Mouse (Mus musculus) erythroblast, adult 5-6 weeks (primary cell): ENCODE measurements around the gene Tsc2. TPM values are rescaled to one million over a fixed set of nuclear protein-coding genes. Genes with fewer than 3 reads are reported as not detected.
A peak's percentile ranks its signal among the peaks of the same experiment; 100 is the strongest.

Source experiments
- ATAC-seq: replicated peaks from 2 replicates; pipeline ENCODE4 v1.8.0; 2016; ENCODE audit warnings: moderate number of reproducible peaks, mild to moderate bottlenecking, moderate TSS enrichment, inconsistent platforms; ENCODE audit not compliant: poor library complexity, low FRiP score, severe bottlenecking
- total RNA-seq, 2 experiments: library from RNA; stranded (forward) in 1 of 2; stranded (reverse) in 1 of 2; fragments of 150-400 nt in 1 of 2; fragments of 200-764, 138-1000 nt in 1 of 2; gene quantifications; 2 replicates each; pipeline versions ENCODE4 v1.2.3 to v1.2.4; 2015 to 2017; ENCODE audit warnings: low replicate concordance in 2 of 2

Tsc2 gene
- total RNA-seq, 2 experiments from 2014 or later: 9.0 to 75.9 TPM

- no peak for ATAC-seq
Observed at GRCm38 (mm10) chr17:24580287-24580686, 52.1 kb downstream of the Tsc2 start.

- ATAC-seq: no peak
Observed at GRCm38 (mm10) chr17:24579532-24579931, 52.9 kb downstream of the Tsc2 start.

GRCm38 (mm10) chr17:24573811-24574210, 58.6 kb downstream of the Tsc2 start:
- no peak for ATAC-seq

GRCm38 (mm10) chr17:24572651-24573245, 59.7 kb downstream of the Tsc2 start:
- no peak for ATAC-seq

GRCm38 (mm10) chr17:24569837-24570236, 62.6 kb downstream of the Tsc2 start:
- no peak for ATAC-seq

- peak; percentile 70; the same call in 1 of the 2 replicates for ATAC-seq
Observed at GRCm38 (mm10) chr17:24567034-24567779, 65.2 kb downstream of the Tsc2 start.

- no peak for ATAC-seq
Observed at GRCm38 (mm10) chr17:24565792-24566191, 66.6 kb downstream of the Tsc2 start.

- no peak for ATAC-seq
Observed at GRCm38 (mm10) chr17:24565092-24565491, 67.3 kb downstream of the Tsc2 start.

GRCm38 (mm10) chr17:24564422-24564821, 68.0 kb downstream of the Tsc2 start:
- no peak for ATAC-seq

GRCm38 (mm10) chr17:24563638-24564037, 68.8 kb downstream of the Tsc2 start:
- ATAC-seq: no peak

GRCm38 (mm10) chr17:24561592-24561991, 70.8 kb downstream of the Tsc2 start:
- no peak for ATAC-seq

GRCm38 (mm10) chr17:24560301-24561028, 72.0 kb downstream of the Tsc2 start:
- ATAC-seq: no peak

- no peak for ATAC-seq
Observed at GRCm38 (mm10) chr17:24559146-24559545, 73.3 kb downstream of the Tsc2 start.

- ATAC-seq: no peak
Observed at GRCm38 (mm10) chr17:24558600-24559099, 73.8 kb downstream of the Tsc2 start.

- no peak for ATAC-seq
Observed at GRCm38 (mm10) chr17:24557091-24557490, 75.3 kb downstream of the Tsc2 start.

- ATAC-seq: no peak
Observed at GRCm38 (mm10) chr17:24551050-24551444, 81.4 kb downstream of the Tsc2 start.

- peak; percentile 65 for ATAC-seq
Observed at GRCm38 (mm10) chr17:24550416-24551049, 81.9 kb downstream of the Tsc2 start.

GRCm38 (mm10) chr17:24549618-24550415, 82.6 kb downstream of the Tsc2 start, which contains the start of gene Pkd1:
Pkd1 (plus strand) TSS chr17:24549834.
- ATAC-seq: peak; percentile 83

- ATAC-seq: peak; percentile 72
Observed at GRCm38 (mm10) chr17:24548921-24549617, 83.4 kb downstream of the Tsc2 start.
